Mouse (Mus musculus) thymus, adult 2 months (tissue): ENCODE data around the gene Bckdhb.

Source experiments
- CTCF ChIP-seq: fragments of 200-500 bp; IDR thresholded peaks from 2 replicates; pipeline ENCODE4 v1.5.1; 2012; ENCODE audit warnings: mild to moderate bottlenecking, control low read depth, low read length, moderate library complexity, borderline replicate concordance; ENCODE audit not compliant: control insufficient read depth, poor library complexity, insufficient read depth; ENCODE audit errors: extremely low read depth
- POLR2A ChIP-seq: fragments of 200-500 bp; IDR thresholded peaks from 2 replicates; pipeline ENCODE4 v1.6.1; 2012; ENCODE audit warnings: mild to moderate bottlenecking, low read length, control low read depth, moderate library complexity; ENCODE audit not compliant: control insufficient read depth, poor library complexity, insufficient read depth; ENCODE audit errors: extremely low read depth

DNA sequence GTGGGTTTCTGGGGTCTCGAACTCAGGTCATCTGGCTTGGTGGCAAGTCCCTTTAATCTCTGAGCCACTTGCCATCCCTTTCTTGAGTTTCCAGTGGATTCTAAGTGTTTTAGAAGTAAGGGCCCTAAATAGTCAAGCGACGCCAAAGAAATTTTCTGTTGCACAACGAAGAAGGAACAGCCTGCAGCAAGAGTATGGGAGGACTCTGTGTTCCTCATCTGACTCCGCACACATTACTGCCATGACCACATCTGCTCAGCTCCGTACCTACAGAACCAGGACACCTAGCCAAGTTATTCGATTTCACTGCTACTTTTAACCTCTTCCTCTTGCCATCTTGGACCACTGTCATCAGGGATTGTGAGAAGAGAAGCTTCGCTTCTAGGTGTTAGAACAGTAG is 168.0 kb downstream of the Bckdhb start:
- TF ChIP-seq CTCF (no peak), POLR2A (no peak)
